Mouse (Mus musculus) cerebellum, adult 9-10 months (tissue): Measurements from ENCODE around the gene Rarb.
"Not testable (repeated sequence)": the region's sequence is repeated elsewhere in the genome, so short reads cannot be mapped to it uniquely, and the experiment has no call there.

ENCODE experiments used
- DNase-seq: peaks from one replicate; pipeline ENCODE4 v3.0.0; 2022

The Rarb gene

GRCm38 (mm10) chr14:16818602-16819250 lies at the start of gene Rarb:
TSS of gene Rarb (minus strand) at chr14:16819156.
- no peak for DNase-seq

DNA sequence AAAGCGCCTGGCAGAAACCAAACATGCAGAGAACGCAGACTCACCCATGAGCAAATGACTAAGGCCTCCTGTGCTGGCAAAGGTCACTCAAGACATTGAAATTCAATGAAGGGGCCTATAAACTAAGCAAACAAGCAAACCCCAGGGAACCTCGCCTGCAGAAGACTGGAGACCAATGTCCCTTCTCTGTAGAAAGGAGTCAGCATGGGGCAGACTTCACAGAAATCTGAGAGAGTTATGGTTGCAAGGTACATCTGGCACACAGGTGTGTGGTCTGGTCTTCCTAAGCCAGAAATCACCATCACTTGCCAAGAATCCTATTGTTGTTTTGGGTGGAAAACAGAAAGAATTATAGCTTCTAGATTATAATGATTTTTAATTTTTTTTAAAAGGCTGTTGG lies 23.1 kb upstream of the Rarb start:
- no peak for DNase-seq

DNA sequence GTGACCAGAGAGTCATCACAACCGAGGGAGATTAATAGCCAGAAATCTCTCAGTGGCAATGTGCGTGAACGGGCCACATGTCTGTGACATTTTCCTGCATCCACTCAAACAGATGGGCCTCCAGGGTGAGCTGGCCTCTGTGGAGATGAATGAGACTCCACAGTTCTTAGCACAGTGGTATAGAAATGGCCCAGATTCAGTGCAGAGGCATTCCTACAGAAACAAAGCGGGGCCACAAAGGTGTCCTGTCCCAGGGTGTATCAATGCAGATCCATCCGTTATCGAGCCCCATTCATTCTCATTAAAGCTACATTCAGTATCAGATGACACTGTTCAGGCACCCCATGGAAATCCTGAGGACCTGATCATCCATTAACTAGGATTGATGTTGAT lies 22.6 kb upstream of the Rarb start:
- peak; percentile 15 for DNase-seq

GRCm38 (mm10) chr14:16840951-16841596 lies 22.1 kb upstream of the Rarb start:
- DNase-seq, result peak; percentile 38

GRCm38 (mm10) chr14:16840135-16840534 lies 21.2 kb upstream of the Rarb start:
- DNase-seq, result no peak

GRCm38 (mm10) chr14:16815096-16815741 lies 3.7 kb downstream of the Rarb start:
- DNase-seq, result no peak

GRCm38 (mm10) chr14:16806155-16806554 lies 12.8 kb downstream of the Rarb start:
- DNase-seq, result no peak

GRCm38 (mm10) chr14:16790161-16790560 lies 28.8 kb downstream of the Rarb start:
- no peak for DNase-seq

GRCm38 (mm10) chr14:16781942-16782541 lies 36.9 kb downstream of the Rarb start:
- DNase-seq, result no peak

DNA sequence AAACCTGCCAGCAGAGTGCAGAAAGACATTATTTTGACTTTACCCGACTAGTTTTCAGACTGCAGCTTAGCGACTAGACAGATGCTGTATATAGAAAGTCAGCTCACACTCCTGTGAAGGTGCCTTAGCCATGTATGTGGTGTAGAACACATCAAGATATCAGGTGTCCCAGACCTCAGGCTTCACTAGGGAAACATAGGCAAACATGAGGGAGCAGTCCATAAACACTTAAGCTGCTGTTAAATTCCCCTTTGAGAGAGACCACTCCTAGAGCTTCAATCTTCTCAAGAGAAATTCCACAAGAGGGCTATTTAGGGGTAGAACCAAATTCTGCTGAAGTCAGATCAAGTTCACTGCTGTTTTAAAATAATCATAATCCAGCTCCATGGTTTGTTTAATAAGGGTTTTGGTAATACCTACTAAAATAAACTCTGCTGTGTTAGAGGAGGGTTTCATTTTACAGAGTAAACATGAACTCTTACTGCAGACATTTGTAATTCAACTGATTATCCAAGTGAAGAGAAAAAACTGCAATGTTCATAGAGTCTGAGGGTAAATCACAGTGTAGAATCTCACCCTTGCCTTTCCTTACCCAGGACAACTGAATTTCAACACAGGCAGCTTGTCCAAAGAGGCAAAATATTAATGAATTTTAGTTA lies 42.1 kb downstream of the Rarb start:
- no peak for DNase-seq

DNA sequence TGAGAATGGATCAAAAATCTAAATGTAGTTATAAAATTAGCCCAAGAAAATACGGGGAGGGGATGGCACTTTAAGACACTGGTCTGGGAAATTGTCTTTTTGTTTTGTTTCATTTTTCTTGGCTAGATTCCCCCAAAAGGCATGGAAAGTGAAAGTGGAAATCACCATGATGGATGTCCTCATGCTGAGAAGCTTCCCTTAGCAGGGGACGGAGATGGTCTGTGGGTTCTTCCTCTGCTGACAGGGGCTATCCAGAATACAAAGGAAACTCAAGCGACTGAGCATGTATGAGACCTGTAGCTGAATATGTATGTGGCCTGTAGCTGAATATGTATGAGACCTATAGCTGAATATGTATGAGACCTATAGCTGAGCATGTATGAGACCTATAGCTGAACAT lies 46.0 kb downstream of the Rarb start:
- DNase-seq, result no peak

- DNase-seq, result no peak
Measured at GRCm38 (mm10) chr14:16765891-16766290, 53.1 kb downstream of the Rarb start.

DNA sequence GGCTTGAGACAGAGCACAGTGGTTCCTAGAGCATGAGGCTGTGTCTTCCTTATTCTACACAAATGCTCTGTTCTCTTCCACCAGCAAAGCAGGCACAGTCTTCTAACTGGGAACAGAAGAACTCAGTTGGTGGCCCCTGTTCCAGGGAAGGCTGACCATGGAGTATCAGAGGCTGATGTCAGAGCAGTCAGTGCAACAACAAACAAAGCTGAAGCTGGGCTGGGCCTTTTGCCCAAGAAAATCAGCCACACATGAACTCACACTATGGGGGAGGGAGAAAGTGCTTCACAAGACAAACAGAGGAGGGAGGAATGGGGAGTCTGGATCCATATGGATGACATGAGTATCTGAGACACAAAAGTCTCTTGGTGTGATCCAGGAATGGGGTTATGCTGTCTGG lies 56.2 kb downstream of the Rarb start:
- DNase-seq, result no peak

DNA sequence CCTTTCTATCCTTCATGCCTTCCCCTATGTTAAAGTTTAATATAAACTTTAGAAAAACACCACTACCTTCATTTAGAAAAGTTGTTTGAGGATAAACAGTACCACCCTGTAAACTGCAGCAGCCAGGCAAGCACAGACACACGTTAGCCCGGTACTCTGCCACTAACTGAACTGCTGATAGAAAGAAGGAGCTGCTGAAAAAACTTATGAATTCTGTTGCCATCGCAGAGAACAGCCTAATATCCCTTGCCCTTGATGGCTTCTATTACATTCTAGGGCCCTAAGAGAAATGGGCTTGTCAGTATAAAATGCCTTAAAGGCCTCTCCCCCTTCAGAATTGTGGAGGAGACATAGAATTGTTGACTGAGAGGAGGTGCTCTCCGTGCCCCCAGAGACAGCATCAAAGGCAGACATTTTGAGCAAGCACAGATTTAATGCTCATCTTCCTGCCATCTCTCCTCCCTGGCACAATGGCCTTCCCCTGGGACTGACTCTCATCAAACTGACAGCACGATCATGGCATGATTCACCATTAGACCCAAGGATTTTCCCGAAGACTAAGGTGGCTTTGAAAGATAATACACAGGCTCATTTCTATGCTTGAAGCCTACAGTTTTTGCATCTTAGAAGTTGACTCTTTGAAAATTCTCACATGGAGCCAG lies 60.1 kb downstream of the Rarb start:
- no peak for DNase-seq

- DNase-seq, result not testable (repeated sequence)
Measured at GRCm38 (mm10) chr14:16755601-16756000, 63.4 kb downstream of the Rarb start.

DNA sequence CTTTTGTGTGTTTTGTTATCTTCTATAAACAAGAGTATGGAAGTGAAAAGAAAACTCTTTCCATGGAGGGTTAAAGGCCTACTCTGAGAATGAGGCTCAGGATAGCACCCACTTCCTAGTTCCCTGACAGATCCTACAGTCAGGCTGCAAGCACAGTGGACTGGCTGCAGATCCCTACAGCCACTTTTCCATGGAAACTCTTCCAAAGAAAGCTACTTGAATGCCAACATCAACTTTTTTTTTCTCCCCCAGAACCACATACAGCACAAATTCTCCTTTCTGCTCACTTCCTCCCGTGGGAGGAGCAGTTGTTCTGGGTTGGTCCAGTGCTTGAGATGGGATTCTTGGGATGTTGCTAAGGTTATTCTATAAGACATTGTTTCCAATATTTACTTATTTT lies 66.3 kb downstream of the Rarb start:
- no peak for DNase-seq

DNA sequence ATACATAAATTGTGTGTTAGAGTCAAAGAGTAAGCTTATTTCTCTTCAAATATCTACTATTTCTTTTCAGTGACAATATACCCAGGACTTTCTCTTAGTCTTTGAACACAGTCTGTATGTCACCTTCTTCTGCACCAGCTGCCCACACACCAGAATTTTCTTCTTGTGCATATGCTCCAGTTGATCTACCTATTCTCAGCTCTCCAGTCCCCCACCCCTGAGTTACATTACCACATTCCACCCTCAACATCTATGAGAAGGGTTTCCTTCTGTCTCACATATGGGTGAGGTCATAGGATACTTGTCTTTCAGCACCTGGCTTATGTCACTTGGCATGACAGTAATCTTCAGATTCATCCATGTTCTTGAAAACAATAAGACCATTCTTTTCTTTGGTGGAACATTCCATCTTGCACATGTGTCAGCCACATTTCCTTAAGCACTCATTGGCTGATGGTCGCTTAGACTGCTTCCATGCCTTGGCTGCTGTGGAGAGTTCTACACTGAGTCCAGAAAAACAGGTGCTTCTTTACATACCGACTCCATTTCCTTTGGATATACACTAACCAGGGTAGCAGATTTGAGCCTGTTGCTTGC lies 71.9 kb downstream of the Rarb start:
- DNase-seq, result no peak

GRCm38 (mm10) chr14:16740982-16741739 lies 77.8 kb downstream of the Rarb start:
- no peak for DNase-seq

GRCm38 (mm10) chr14:16738538-16738937 lies 80.4 kb downstream of the Rarb start:
- DNase-seq, result no peak

DNA sequence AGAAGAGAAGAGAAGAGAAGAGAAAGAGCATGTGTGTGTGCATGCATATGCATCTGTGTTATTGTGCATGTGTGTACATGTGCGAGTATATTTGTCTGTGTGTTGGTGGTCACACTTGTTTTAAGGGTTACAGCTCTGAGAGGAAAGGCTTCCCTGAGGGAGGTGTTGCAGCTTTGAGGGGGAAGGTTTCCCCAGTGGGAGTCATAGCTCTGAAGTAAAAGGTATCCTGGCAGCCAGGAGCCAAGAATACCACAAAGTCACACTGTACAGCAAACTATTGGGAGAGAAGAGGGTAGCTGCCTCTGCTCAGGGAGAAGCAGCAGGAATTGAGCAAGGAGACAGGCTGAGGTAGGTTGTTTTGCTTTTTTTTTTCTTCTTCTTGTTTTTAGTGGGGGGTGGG lies 81.2 kb downstream of the Rarb start:
- DNase-seq, result no peak

- DNase-seq, result no peak
Measured at GRCm38 (mm10) chr14:16735331-16736012, 83.5 kb downstream of the Rarb start.
